Mouse (Mus musculus) liver, embryonic 11.5 days (tissue): ENCODE measurements around the gene Hivep3. TPM values are rescaled to one million over a fixed set of nuclear protein-coding genes. Genes with fewer than 3 reads are reported as not detected.

Source experiments
- polyA plus RNA-seq: library from polyadenylated mRNA; unstranded; fragments of >200 nt; fragmentation: Nextera tagmentation; extraction: Ambion mirVana; gene quantifications from 2 replicates; pipeline ENCODE4 v1.2.1, GENCODE M21; 2014

Gene Hivep3
- polyA plus RNA-seq, 1 experiment from 2014 or later = 2.7 TPM

Other genes with a start within 250 kb of the Hivep3 start
- 0.34 and 0.44 TPM in 2 replicates for gene Rimkla, start 241.2 kb upstream of the Hivep3 start, polyA plus RNA-seq
- gene Foxj3, start 196.8 kb upstream of the Hivep3 start, polyA plus RNA-seq = 16.5 and 19.1 TPM in 2 replicates
- 1.4 and 1.9 TPM in 2 replicates for gene Frg2f1, start 194.3 kb upstream of the Hivep3 start, polyA plus RNA-seq
- gene Guca2a, start 96.1 kb upstream of the Hivep3 start, polyA plus RNA-seq = 0.62 TPM in 1 of 2 replicates, not detected in the other
- gene Guca2b, start 74.8 kb upstream of the Hivep3 start, polyA plus RNA-seq = 0.40 TPM in 1 of 2 replicates, not detected in the other